Comparison of ENCODE assay signal across 8 mouse cellular contexts in the genomic region with DNA sequence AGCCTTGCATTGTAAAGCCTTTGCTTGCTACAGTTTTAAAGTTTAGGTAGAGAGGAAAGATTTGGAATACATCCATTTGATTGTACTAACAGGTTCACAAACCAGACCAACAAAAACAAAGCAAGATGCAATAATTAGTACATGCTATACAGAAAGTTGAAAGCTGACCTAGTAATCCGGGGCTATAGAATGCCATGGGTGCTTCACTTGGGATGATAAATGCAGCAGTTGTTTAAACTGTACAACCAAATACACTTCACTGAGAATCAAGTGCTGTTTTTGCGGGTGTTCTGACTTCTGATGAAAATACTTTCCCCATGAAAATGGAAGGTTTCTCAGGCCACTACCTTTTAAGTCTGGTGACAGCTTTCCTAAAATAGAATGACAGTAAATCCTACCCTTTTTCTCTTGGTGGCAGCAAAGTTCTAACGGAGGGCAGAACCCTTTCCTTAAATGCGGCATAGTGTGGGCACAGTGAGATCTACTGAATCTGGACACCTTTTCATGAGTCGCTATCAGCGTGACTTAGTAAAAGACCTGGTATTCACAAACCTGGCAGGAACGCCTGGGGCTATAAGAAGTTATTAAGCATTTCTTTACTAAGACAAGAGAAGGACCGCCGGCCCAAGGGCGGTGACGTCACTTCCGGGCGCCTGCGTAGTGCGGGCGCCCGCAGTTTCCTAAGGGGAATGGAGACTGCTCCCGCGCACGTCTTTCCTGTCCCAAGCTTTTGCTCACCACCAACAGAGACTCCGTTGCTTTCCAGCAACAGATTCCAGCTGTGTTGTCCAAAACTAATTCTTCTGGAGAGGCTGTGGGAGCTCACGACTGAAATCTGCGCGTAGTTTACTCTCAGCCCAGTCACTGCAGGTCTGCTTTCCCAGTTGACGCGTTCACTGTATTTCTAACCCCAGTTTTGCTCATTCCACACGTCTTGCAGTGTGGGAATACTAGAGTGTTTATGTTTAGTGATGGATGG. TPM values are rescaled to one million over a fixed set of nuclear protein-coding genes. Genes with fewer than 3 reads are reported as not detected.
DNase-seq lines count a peak whose midpoint lies in the region; ATAC-seq and TF ChIP-seq lines count a peak whose summit lies in the region.

A gene (plus strand): TSS at position 636 of the 979 bp plus-strand sequence.

- peak within 1 kb of the TSS; percentile 65 for H3K4me3 ChIP-seq in heart, embryonic 12.5 days
- H3K4me3 ChIP-seq in kidney, postnatal 0 days (replicated peaks; ENCODE audit: low read depth, low read length): peak within 1 kb of the TSS; percentile 59
- peak within 1 kb of the TSS; percentile 67 for H3K4me3 ChIP-seq in liver, embryonic 11.5 days (ENCODE audit: low read depth, low read length)
- H3K4me3 ChIP-seq in stomach, embryonic 14.5 days (ENCODE audit: low read depth, low read length): peak within 1 kb of the TSS; percentile 44

- no peaks in the 10 kb centered on the region for H3K27me3 ChIP-seq in heart, embryonic 12.5 days (replicated peaks)
- no peaks in the 10 kb centered on the region for H3K27me3 ChIP-seq in kidney, postnatal 0 days (ENCODE audit: insufficient read depth, low read length)
- H3K27me3 ChIP-seq in liver, embryonic 11.5 days (replicated peaks; ENCODE audit: control insufficient read depth, insufficient read depth, low read length): no peaks in the 10 kb centered on the region
- H3K27me3 ChIP-seq in stomach, embryonic 14.5 days (ENCODE audit: control insufficient read depth, insufficient read depth, low read length): no peaks in the 10 kb centered on the region

- H3K27ac ChIP-seq in heart, embryonic 12.5 days (ENCODE audit: poor library complexity, severe bottlenecking): peak within 1 kb of the TSS; percentile 84
- H3K27ac ChIP-seq in kidney, postnatal 0 days: peak within 1 kb of the TSS; percentile 87
- H3K27ac ChIP-seq in liver, embryonic 11.5 days (ENCODE audit: low read depth, low read length): peak within 1 kb of the TSS; percentile 66
- peak within 1 kb of the TSS; percentile 77 for H3K27ac ChIP-seq in stomach, embryonic 14.5 days (ENCODE audit: low read length)

- peak; percentile 88 for DNase-seq in CD4-positive helper T cell, adult 2 months (ENCODE audit: low read depth, low spot score)
- DNase-seq in brain, embryonic 18.5 days (ENCODE audit: low read depth, low spot score): peak; percentile 64
- peak; percentile 91 for DNase-seq in kidney, postnatal 0 days (ENCODE audit: low spot score)
- DNase-seq in liver, embryonic 11.5 days (ENCODE audit: low spot score): peak; percentile 82
- DNase-seq in naive thymus-derived CD4-positive, alpha-beta T cell, adult 2 months (ENCODE audit: low read depth): peak; percentile 88

- H3K9me3 ChIP-seq in heart, embryonic 12.5 days (replicated peaks): no peaks in the 10 kb centered on the region
- H3K9me3 ChIP-seq in kidney, postnatal 0 days (replicated peaks; ENCODE audit: low read length): no peaks in the 10 kb centered on the region
- no peaks in the 10 kb centered on the region for H3K9me3 ChIP-seq in liver, embryonic 11.5 days (ENCODE audit: control insufficient read depth, low read length)
- no peaks in the 10 kb centered on the region for H3K9me3 ChIP-seq in stomach, embryonic 14.5 days (ENCODE audit: control insufficient read depth, low read depth, low read length)

- WGBS in heart, embryonic 12.5 days: 2% methylated on average over 27 of the region's 27 CpGs
- WGBS in kidney, postnatal 0 days: 2% methylated on average over 27 of the region's 27 CpGs
- 3% methylated on average over 27 of the region's 27 CpGs for WGBS in liver, embryonic 11.5 days
- 2% methylated on average over 27 of the region's 27 CpGs for WGBS in stomach, embryonic 14.5 days

- peaks cover 14% of the 10 kb centered on the region for H3K36me3 ChIP-seq in heart, embryonic 12.5 days
- no peaks in the 10 kb centered on the region for H3K36me3 ChIP-seq in kidney, postnatal 0 days (ENCODE audit: insufficient read depth, low read length)
- H3K36me3 ChIP-seq in liver, embryonic 11.5 days (ENCODE audit: control insufficient read depth, insufficient read depth, low read length): peaks cover 8% of the 10 kb centered on the region
- H3K36me3 ChIP-seq in stomach, embryonic 14.5 days (ENCODE audit: control insufficient read depth, insufficient read depth, low read length): peaks cover 7% of the 10 kb centered on the region

- peak within 1 kb of the TSS; percentile 78 for H3K9ac ChIP-seq in heart, embryonic 12.5 days
- H3K9ac ChIP-seq in kidney, postnatal 0 days (ENCODE audit: low read depth, low read length): peak within 1 kb of the TSS; percentile 77
- H3K9ac ChIP-seq in liver, embryonic 11.5 days (ENCODE audit: low read depth, low read length): peak within 1 kb of the TSS; percentile 75
- peak within 1 kb of the TSS; percentile 65 for H3K9ac ChIP-seq in stomach, embryonic 14.5 days (replicated peaks; ENCODE audit: low read depth, low read length)

- peak; percentile 98 for ATAC-seq in erythroid progenitor cell, adult 5-6 weeks (replicated peaks; ENCODE audit: low FRiP score, poor library complexity, severe bottlenecking)
- peak; percentile 96 for ATAC-seq in heart, embryonic 12.5 days (ENCODE audit: insufficient number of reproducible peaks, low FRiP score)
- peak; percentile 97 for ATAC-seq in kidney, postnatal 0 days (replicated peaks; ENCODE audit: low FRiP score, low read depth)
- peak; percentile 94 for ATAC-seq in liver, embryonic 11.5 days (replicated peaks; ENCODE audit: low FRiP score)
- ATAC-seq in stomach, embryonic 14.5 days (ENCODE audit: insufficient number of reproducible peaks, insufficient read depth, low FRiP score, low read depth): peak; percentile 97

- peak within 1 kb of the TSS; percentile 65 for H3K4me2 ChIP-seq in heart, embryonic 12.5 days
- peak within 1 kb of the TSS; percentile 69 for H3K4me2 ChIP-seq in kidney, postnatal 0 days (ENCODE audit: low read length)
- peak within 1 kb of the TSS; percentile 64 for H3K4me2 ChIP-seq in liver, embryonic 11.5 days
- H3K4me2 ChIP-seq in stomach, embryonic 14.5 days (replicated peaks; ENCODE audit: low read depth, low read length): peak within 1 kb of the TSS; percentile 42

- peak; percentile 39 for TF ChIP-seq CTCF in kidney, postnatal 0 days (IDR thresholded peaks at IDR 0.05; ENCODE audit: low read depth)

- no peaks in the 10 kb centered on the region for H3K4me1 ChIP-seq in heart, embryonic 12.5 days (replicated peaks)
- no peaks in the 10 kb centered on the region for H3K4me1 ChIP-seq in kidney, postnatal 0 days (replicated peaks; ENCODE audit: insufficient read depth, low read length)
- no peaks in the 10 kb centered on the region for H3K4me1 ChIP-seq in liver, embryonic 11.5 days (replicated peaks; ENCODE audit: control insufficient read depth, insufficient read depth, low read length)
- no peaks in the 10 kb centered on the region for H3K4me1 ChIP-seq in stomach, embryonic 14.5 days (ENCODE audit: control insufficient read depth, insufficient read depth, low read length)

RNA-seq across cellular contexts. Expression of the gene that starts here (rescaled TPM):
- 10.1 and 49.9 TPM in 2 replicates for total RNA-seq in erythroid progenitor cell, adult 5-6 weeks (2015; ENCODE audit: low replicate concordance)
- 20.1 and 26.4 TPM in 2 replicates for total RNA-seq in erythroid progenitor cell, adult 5-6 weeks (2017; ENCODE audit: low replicate concordance)
- 29.8 and 33.7 TPM in 2 replicates for polyA plus RNA-seq in heart, embryonic 12.5 days (2016; fragmentation: Nextera tagmentation; extraction: Ambion mirVana)
- 22.4 and 23.8 TPM in 2 replicates for polyA plus RNA-seq in kidney, postnatal 0 days (2015; fragmentation: Nextera tagmentation; extraction: Ambion mirVana)
- 32.1 and 36.6 TPM in 2 replicates for polyA plus RNA-seq in liver, embryonic 11.5 days (2014; fragmentation: Nextera tagmentation; extraction: Ambion mirVana)
- 22.9 and 23.6 TPM in 2 replicates for polyA plus RNA-seq in stomach, embryonic 14.5 days (2014; fragmentation: Nextera tagmentation; extraction: Ambion mirVana)

Comparison
In these comparisons a context has a peak if more than half of its experiments do, and no peak if none do; other contexts are left out.
1. Peak in every context shown above with its lines: DNase-seq, ATAC-seq, H3K4me3 ChIP-seq and H3K27ac ChIP-seq.